Mouse (Mus musculus): ENCODE results near the gene Olfr1507. TPM values are rescaled to one million over a fixed set of nuclear protein-coding genes. Genes with fewer than 3 reads are reported as not detected.

Gene Olfr1507
- polyA plus RNA-seq (2014; fragmentation: Illumina TruSeq; extraction: RNeasy Lipid Tissue Mini Kit (QIAGEN cat#74804); ENCODE audit: low replicate concordance): not detected

GRCm38 (mm10) chr14:52495516-52495915 lies at the start of gene Olfr1507:
Gene Olfr1507 (minus strand): TSS chr14:52495749.

GRCm38 (mm10) chr14:52467395-52467794 lies 28.2 kb downstream of the Olfr1507 start, which contains the start of gene Olfr1508:
Gene Olfr1508 (minus strand): TSS chr14:52467495.

GRCm38 (mm10) chr14:52442690-52443089 lies 52.9 kb downstream of the Olfr1507 start, which contains the start of gene Olfr1509:
Gene Olfr1509 (plus strand): TSS chr14:52442990.

Other genes starting within 250 kb of the Olfr1507 start
- gene Chd8, start 238.0 kb downstream of the Olfr1507 start, polyA plus RNA-seq (2014; fragmentation: Illumina TruSeq; extraction: RNeasy Lipid Tissue Mini Kit (QIAGEN cat#74804); ENCODE audit: low replicate concordance): 45.7 TPM
- gene Tox4, start 216.6 kb downstream of the Olfr1507 start, polyA plus RNA-seq (2014; fragmentation: Illumina TruSeq; extraction: RNeasy Lipid Tissue Mini Kit (QIAGEN cat#74804); ENCODE audit: low replicate concordance): 31.1 TPM
- 6.8 TPM for gene Rab2b, start 216.2 kb downstream of the Olfr1507 start, polyA plus RNA-seq (2014; fragmentation: Illumina TruSeq; extraction: RNeasy Lipid Tissue Mini Kit (QIAGEN cat#74804); ENCODE audit: low replicate concordance)
- gene Mettl3, start 190.6 kb downstream of the Olfr1507 start, polyA plus RNA-seq (2014; fragmentation: Illumina TruSeq; extraction: RNeasy Lipid Tissue Mini Kit (QIAGEN cat#74804); ENCODE audit: low replicate concordance): 21.5 TPM
- 1.7 TPM for gene Sall2, start 167.0 kb downstream of the Olfr1507 start, polyA plus RNA-seq (2014; fragmentation: Illumina TruSeq; extraction: RNeasy Lipid Tissue Mini Kit (QIAGEN cat#74804); ENCODE audit: low replicate concordance)
- gene Olfr1513, start 139.3 kb downstream of the Olfr1507 start, polyA plus RNA-seq (2014; fragmentation: Illumina TruSeq; extraction: RNeasy Lipid Tissue Mini Kit (QIAGEN cat#74804); ENCODE audit: low replicate concordance): not detected
- not detected for gene Olfr1512, start 116.6 kb downstream of the Olfr1507 start, polyA plus RNA-seq (2014; fragmentation: Illumina TruSeq; extraction: RNeasy Lipid Tissue Mini Kit (QIAGEN cat#74804); ENCODE audit: low replicate concordance)
- gene Olfr1511, start 98.4 kb downstream of the Olfr1507 start, polyA plus RNA-seq (2014; fragmentation: Illumina TruSeq; extraction: RNeasy Lipid Tissue Mini Kit (QIAGEN cat#74804); ENCODE audit: low replicate concordance): not detected
- gene Olfr1510, start 81.4 kb downstream of the Olfr1507 start, polyA plus RNA-seq (2014; fragmentation: Illumina TruSeq; extraction: RNeasy Lipid Tissue Mini Kit (QIAGEN cat#74804); ENCODE audit: low replicate concordance): not detected
- gene Olfr1509, start 52.8 kb downstream of the Olfr1507 start, polyA plus RNA-seq (2014; fragmentation: Illumina TruSeq; extraction: RNeasy Lipid Tissue Mini Kit (QIAGEN cat#74804); ENCODE audit: low replicate concordance): not detected
- gene Olfr1508, start 28.3 kb downstream of the Olfr1507 start, polyA plus RNA-seq (2014; fragmentation: Illumina TruSeq; extraction: RNeasy Lipid Tissue Mini Kit (QIAGEN cat#74804); ENCODE audit: low replicate concordance): not detected